Mouse (Mus musculus): ENCODE data around the gene Ace3. TPM values are rescaled to one million over a fixed set of nuclear protein-coding genes. Genes with fewer than 3 reads are reported as not detected.
"Not testable (repeated sequence)": the region's sequence is repeated elsewhere in the genome, so short reads cannot be mapped to it uniquely, and the experiment has no call there.

Ace3 gene
- polyA plus RNA-seq, 1 experiment: not detected

DNA sequence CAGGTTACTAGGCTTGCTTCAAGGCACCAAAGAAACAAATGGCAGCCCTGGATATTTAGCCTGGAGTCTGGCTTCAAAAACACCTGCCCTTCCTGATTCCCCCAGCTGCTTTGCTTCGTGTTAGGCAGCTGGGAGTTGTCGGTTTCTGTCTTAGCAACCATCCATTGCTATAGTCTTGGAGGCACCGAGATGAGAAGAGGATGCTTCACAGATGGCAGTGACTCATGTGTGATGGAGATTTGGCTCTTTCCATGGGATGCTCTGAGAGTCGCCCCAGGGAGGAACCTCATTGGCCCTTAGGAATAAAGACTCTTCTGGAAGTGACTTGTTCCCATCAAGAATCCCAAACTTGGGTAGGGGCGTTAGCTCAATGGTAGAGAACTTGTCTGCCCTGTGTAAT lies 22.0 kb downstream of the Ace3 start:
- H3ac ChIP-seq (ENCODE audit: control insufficient read depth, insufficient read length): no peak overlapping the region
- H3K4me3 ChIP-seq: no peak overlapping the region
- no peak for TF ChIP-seq REST (IDR thresholded peaks at IDR 0.05; ENCODE audit: insufficient read depth, insufficient read length)
- TF ChIP-seq POLR2A (IDR thresholded peaks at IDR 0.05; ENCODE audit: insufficient read length, low read depth): no peak
- no peak for TF ChIP-seq CEBPB (IDR thresholded peaks at IDR 0.05; ENCODE audit: insufficient read depth, poor library complexity, severe bottlenecking)
- no peak for TF ChIP-seq MAX (IDR thresholded peaks at IDR 0.05; ENCODE audit: low read depth)
- no peak for TF ChIP-seq E2F4 (IDR thresholded peaks at IDR 0.05; ENCODE audit: insufficient read depth)
- TF ChIP-seq MYOG (IDR thresholded peaks at IDR 0.05; ENCODE audit: control insufficient read depth in 1 of 3, insufficient read depth in 1 of 3, insufficient read length in 2 of 3, low read depth in 2 of 3): no peak
- no peak for TF ChIP-seq POLR2AphosphoS2 (IDR thresholded peaks at IDR 0.05; ENCODE audit: insufficient read length, low read depth)
- TF ChIP-seq SRF (IDR thresholded peaks at IDR 0.05; ENCODE audit: control insufficient read depth, insufficient read length, low read depth): no peak
- no peak for TF ChIP-seq USF1 (IDR thresholded peaks at IDR 0.05; ENCODE audit: low read depth)
- H3K36me3 ChIP-seq (ENCODE audit: control insufficient read depth, insufficient read depth): no peaks in the 10 kb centered on the region
- H3K4me2 ChIP-seq (ENCODE audit: low read depth): no peak overlapping the region
- no peaks in the 10 kb centered on the region for H3K79me2 ChIP-seq (ENCODE audit: control insufficient read depth, insufficient read depth)
- peaks cover 73% of the 10 kb centered on the region for H3K27me3 ChIP-seq (ENCODE audit: control insufficient read depth, insufficient read depth, insufficient read length)

DNA sequence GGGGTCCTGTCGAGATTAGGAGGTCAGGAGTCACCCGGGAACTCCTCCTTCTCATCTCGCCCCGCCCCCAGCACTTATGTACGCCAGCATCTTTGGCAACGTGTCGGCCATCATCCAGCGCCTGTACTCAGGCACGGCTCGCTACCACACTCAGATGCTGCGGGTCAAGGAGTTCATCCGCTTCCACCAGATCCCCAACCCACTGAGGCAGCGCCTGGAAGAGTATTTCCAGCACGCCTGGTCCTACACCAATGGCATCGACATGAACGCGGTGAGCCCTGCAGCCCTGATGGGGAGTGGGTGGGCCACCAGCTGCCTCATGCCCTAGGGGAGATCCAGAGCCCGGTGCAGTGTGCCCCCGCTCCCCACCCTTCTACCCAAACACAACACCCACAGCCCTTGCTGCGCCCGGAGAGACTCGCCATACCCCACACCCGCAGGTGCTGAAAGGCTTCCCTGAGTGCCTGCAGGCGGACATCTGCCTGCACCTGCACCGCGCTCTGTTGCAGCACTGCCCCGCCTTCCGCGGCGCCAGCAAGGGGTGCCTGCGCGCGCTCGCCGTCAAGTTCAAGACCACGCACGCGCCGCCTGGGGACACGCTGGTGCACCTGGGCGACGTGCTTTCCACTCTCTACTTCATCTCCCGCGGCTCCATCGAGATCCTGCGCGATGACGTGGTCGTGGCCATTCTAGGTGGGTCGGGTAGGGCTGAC lies 25.7 kb downstream of the Ace3 start:
- H3K79me2 ChIP-seq (ENCODE audit: control insufficient read depth, insufficient read depth): no peaks in the 10 kb centered on the region
- no peaks in the 10 kb centered on the region for H3K36me3 ChIP-seq (ENCODE audit: control insufficient read depth, insufficient read depth)
- H3K4me3 ChIP-seq: no peak overlapping the region
- no peak overlapping the region for H3K4me2 ChIP-seq (ENCODE audit: low read depth)
- H3ac ChIP-seq (ENCODE audit: control insufficient read depth, insufficient read length): no peak overlapping the region
- TF ChIP-seq REST (IDR thresholded peaks at IDR 0.05; ENCODE audit: insufficient read depth, insufficient read length) (no peak), MYOG (IDR thresholded peaks at IDR 0.05; ENCODE audit: control insufficient read depth in 1 of 3, insufficient read depth in 1 of 3, insufficient read length in 2 of 3, low read depth in 2 of 3) (no peak), CEBPB (IDR thresholded peaks at IDR 0.05; ENCODE audit: insufficient read depth, poor library complexity, severe bottlenecking) (no peak), POLR2A (IDR thresholded peaks at IDR 0.05; ENCODE audit: insufficient read length, low read depth) (no peak), MAX (IDR thresholded peaks at IDR 0.05; ENCODE audit: low read depth) (no peak)
- H3K27me3 ChIP-seq (ENCODE audit: control insufficient read depth, insufficient read depth, insufficient read length): peaks cover 82% of the 10 kb centered on the region

DNA sequence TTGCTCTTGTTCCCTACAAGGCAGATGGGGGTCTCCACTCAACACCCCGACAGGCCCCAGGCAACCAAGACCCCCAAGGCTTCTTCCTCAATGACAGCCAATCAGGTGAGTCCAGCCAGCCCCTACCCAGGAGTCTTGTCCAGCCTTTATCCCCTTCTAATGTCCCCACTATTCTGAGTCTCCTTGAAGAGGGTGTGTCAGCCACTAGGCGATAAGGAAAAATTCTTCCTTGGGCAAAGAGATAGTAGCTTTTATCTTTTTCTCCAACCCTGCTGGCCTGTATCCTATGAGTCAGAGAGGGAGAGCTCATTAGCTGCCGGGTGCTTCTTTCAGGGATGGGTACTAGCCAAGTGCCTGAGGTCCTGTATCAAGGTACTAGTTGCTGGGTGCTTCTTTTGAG lies 31.3 kb downstream of the Ace3 start:
- H3K4me2 ChIP-seq (ENCODE audit: low read depth): no peak overlapping the region
- no peaks in the 10 kb centered on the region for H3K79me2 ChIP-seq (ENCODE audit: control insufficient read depth, insufficient read depth)
- peaks cover 47% of the 10 kb centered on the region for H3K27me3 ChIP-seq (ENCODE audit: control insufficient read depth, insufficient read depth, insufficient read length)
- TF ChIP-seq POLR2A (IDR thresholded peaks at IDR 0.05; ENCODE audit: insufficient read length, low read depth) (no peak), MYOD1 (IDR thresholded peaks at IDR 0.05; ENCODE audit: control insufficient read depth in 1 of 3, insufficient read length in 2 of 3, low read depth in 2 of 3) (no peak), SRF (IDR thresholded peaks at IDR 0.05; ENCODE audit: control insufficient read depth, insufficient read length, low read depth) (no peak), CEBPB (IDR thresholded peaks at IDR 0.05; ENCODE audit: insufficient read depth, poor library complexity, severe bottlenecking) (no peak), USF1 (IDR thresholded peaks at IDR 0.05; ENCODE audit: low read depth) (no peak), TCF12 (IDR thresholded peaks at IDR 0.05; ENCODE audit: insufficient read depth, poor library complexity, severe bottlenecking) (no peak), POLR2AphosphoS2 (IDR thresholded peaks at IDR 0.05; ENCODE audit: insufficient read length, low read depth) (no peak), TCF3 (IDR thresholded peaks at IDR 0.05; ENCODE audit: insufficient read length, low read depth) (no peak), E2F4 (IDR thresholded peaks at IDR 0.05; ENCODE audit: insufficient read depth) (no peak), MAX (IDR thresholded peaks at IDR 0.05; ENCODE audit: low read depth) (no peak), REST (IDR thresholded peaks at IDR 0.05; ENCODE audit: insufficient read depth, insufficient read length) (no peak), MYOG (IDR thresholded peaks at IDR 0.05; ENCODE audit: control insufficient read depth in 1 of 3, insufficient read depth in 1 of 3, insufficient read length in 2 of 3, low read depth in 2 of 3) (no peak)
- no peak overlapping the region for H3K4me3 ChIP-seq
- no peak overlapping the region for H3ac ChIP-seq (ENCODE audit: control insufficient read depth, insufficient read length)
- no peaks in the 10 kb centered on the region for H3K36me3 ChIP-seq (ENCODE audit: control insufficient read depth, insufficient read depth)

DNA sequence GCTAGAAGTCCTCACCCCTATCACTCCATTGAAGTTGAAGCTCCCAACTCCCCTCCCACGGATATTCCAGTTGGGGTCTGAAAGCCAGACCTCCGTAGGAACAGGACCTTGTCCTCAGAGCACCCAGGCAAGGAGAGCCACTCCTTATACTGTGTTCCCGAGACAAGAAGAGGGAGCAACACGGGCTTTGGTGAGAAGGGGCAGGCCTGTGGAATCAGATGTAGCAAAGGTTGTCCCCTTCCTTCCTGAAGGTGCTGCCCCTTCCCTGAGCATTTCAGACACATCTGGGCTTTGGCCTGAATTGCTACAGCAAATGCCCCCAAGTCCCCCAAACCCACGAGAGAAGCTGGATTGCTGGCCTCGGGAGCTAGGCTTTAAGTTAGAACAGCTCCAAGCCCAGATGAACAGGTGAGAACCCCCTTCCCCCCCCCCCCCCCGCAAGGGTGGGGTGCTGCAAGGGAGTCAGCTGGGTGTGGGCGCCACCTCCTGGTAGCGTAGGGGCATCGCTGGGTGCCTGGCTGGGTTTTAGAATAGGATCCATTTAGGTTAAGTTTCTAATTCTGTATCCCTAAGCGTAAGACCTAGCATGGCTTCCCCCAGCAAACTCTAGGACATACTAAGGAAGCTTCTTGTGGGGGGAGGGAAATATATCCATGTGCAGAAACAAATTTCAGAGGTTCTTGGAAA lies 32.1 kb downstream of the Ace3 start:
- no peaks in the 10 kb centered on the region for H3K79me2 ChIP-seq (ENCODE audit: control insufficient read depth, insufficient read depth)
- no peaks in the 10 kb centered on the region for H3K36me3 ChIP-seq (ENCODE audit: control insufficient read depth, insufficient read depth)
- H3ac ChIP-seq (ENCODE audit: control insufficient read depth, insufficient read length): no peak overlapping the region
- TF ChIP-seq MYOG (IDR thresholded peaks at IDR 0.05; ENCODE audit: control insufficient read depth in 1 of 3, insufficient read depth in 1 of 3, insufficient read length in 2 of 3, low read depth in 2 of 3): peak in 1 of 3 experiments; percentile 59
- TF ChIP-seq MYOD1 (IDR thresholded peaks at IDR 0.05; ENCODE audit: control insufficient read depth in 1 of 3, insufficient read length in 2 of 3, low read depth in 2 of 3): peak in 1 of 3 experiments; percentile 61
- TF ChIP-seq POLR2AphosphoS2 (IDR thresholded peaks at IDR 0.05; ENCODE audit: insufficient read length, low read depth): no peak
- H3K4me3 ChIP-seq: no peak overlapping the region
- H3K4me2 ChIP-seq (ENCODE audit: low read depth): no peak overlapping the region
- peaks cover 39% of the 10 kb centered on the region for H3K27me3 ChIP-seq (ENCODE audit: control insufficient read depth, insufficient read depth, insufficient read length)

DNA sequence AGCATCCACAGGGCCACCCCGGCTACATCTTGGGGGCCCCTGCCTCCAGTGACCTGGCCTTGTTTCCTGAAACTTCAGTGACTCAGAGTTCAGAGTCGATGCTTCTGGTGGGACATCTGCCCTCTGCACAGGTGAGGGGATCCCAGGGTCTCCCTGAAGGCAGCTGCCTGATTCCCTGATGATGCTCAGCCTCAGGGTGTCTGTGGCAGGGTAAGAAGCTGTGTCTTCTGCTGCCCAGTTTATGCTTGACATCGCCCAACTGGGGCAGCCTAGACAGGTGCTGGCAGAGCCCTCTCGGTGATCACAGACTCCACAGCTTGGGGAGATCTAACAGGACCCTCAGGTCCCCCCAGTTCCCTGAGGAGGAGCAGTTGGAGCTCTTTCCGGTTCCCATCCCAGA lies 33.1 kb downstream of the Ace3 start:
- peaks cover 32% of the 10 kb centered on the region for H3K27me3 ChIP-seq (ENCODE audit: control insufficient read depth, insufficient read depth, insufficient read length)
- H3K4me2 ChIP-seq (ENCODE audit: low read depth): no peak overlapping the region
- H3K36me3 ChIP-seq (ENCODE audit: control insufficient read depth, insufficient read depth): no peaks in the 10 kb centered on the region
- H3K79me2 ChIP-seq (ENCODE audit: control insufficient read depth, insufficient read depth): no peaks in the 10 kb centered on the region
- H3ac ChIP-seq (ENCODE audit: control insufficient read depth, insufficient read length): no peak overlapping the region
- no peak for TF ChIP-seq SRF (IDR thresholded peaks at IDR 0.05; ENCODE audit: control insufficient read depth, insufficient read length, low read depth)
- no peak for TF ChIP-seq E2F4 (IDR thresholded peaks at IDR 0.05; ENCODE audit: insufficient read depth)
- TF ChIP-seq MYOG (IDR thresholded peaks at IDR 0.05; ENCODE audit: control insufficient read depth in 1 of 3, insufficient read depth in 1 of 3, insufficient read length in 2 of 3, low read depth in 2 of 3): no peak
- TF ChIP-seq CEBPB (IDR thresholded peaks at IDR 0.05; ENCODE audit: insufficient read depth, poor library complexity, severe bottlenecking): no peak
- TF ChIP-seq POLR2A (IDR thresholded peaks at IDR 0.05; ENCODE audit: insufficient read length, low read depth): no peak
- TF ChIP-seq POLR2AphosphoS2 (IDR thresholded peaks at IDR 0.05; ENCODE audit: insufficient read length, low read depth): no peak
- TF ChIP-seq TCF3 (IDR thresholded peaks at IDR 0.05; ENCODE audit: insufficient read length, low read depth): no peak
- no peak for TF ChIP-seq MAX (IDR thresholded peaks at IDR 0.05; ENCODE audit: low read depth)
- no peak for TF ChIP-seq REST (IDR thresholded peaks at IDR 0.05; ENCODE audit: insufficient read depth, insufficient read length)
- no peak for TF ChIP-seq TCF12 (IDR thresholded peaks at IDR 0.05; ENCODE audit: insufficient read depth, poor library complexity, severe bottlenecking)
- TF ChIP-seq MYOD1 (IDR thresholded peaks at IDR 0.05; ENCODE audit: control insufficient read depth in 1 of 3, insufficient read length in 2 of 3, low read depth in 2 of 3): no peak
- no peak overlapping the region for H3K4me3 ChIP-seq

DNA sequence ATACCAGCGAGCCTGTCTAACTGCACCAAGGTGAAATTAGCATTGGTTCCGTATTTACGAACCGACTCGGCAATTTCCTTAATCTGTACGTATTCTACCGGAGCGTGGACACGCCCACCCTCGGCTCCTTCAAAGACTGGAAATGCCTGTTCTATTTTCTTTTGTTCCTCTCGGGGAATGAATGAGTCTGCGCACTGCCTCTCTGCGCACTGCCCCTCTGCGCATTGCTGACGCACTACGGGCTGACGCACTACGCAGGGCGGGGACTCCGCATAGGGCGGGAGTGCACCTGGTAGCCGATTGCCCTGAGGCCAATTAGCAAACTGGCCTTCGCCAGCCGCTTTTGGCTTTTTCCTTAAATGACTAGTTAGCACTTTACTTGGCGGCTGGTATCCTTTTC lies 37.6 kb downstream of the Ace3 start:
- H3ac ChIP-seq (ENCODE audit: control insufficient read depth, insufficient read length); H3K27me3 ChIP-seq (ENCODE audit: control insufficient read depth, insufficient read depth, insufficient read length); H3K4me3 ChIP-seq; H3K79me2 ChIP-seq (ENCODE audit: control insufficient read depth, insufficient read depth); H3K4me2 ChIP-seq (ENCODE audit: low read depth); H3K36me3 ChIP-seq (ENCODE audit: control insufficient read depth, insufficient read depth): not testable (repeated sequence)
